Mouse (Mus musculus): ENCODE results near the gene Kat2a.

GRCm38 (mm10) chr11:100684084-100684483 is 28.2 kb downstream of the Kat2a start:
- TF ChIP-seq CTCF (IDR thresholded peaks at IDR 0.05; ENCODE audit: borderline replicate concordance, control insufficient read depth, extremely low read depth, insufficient read depth, low read length, poor library complexity): no peak
- TF ChIP-seq POLR2A (IDR thresholded peaks at IDR 0.05; ENCODE audit: control insufficient read depth, extremely low read depth, insufficient read depth, low read length, poor library complexity): no peak

Data from thymus, adult 2 months (tissue).